Mouse (Mus musculus): ENCODE data around the gene Rcor3.

Gene Rcor3

GRCm38 (mm10) chr1:192094451-192095170, 43.3 kb downstream of the Rcor3 start:
- DNase-seq (ENCODE audit: low read depth, low spot score) = peak; percentile 82

- DNase-seq (ENCODE audit: low read depth, low spot score) = peak; percentile 89
These were observed 44.8 kb downstream of the Rcor3 start for GRCm38 (mm10) chr1:192092879-192093660.

GRCm38 (mm10) chr1:192091806-192092772, 45.8 kb downstream of the Rcor3 start, which contains the start of gene Traf5:
Gene Traf5 (minus strand): TSS chr1:192092559.
- DNase-seq (ENCODE audit: low read depth, low spot score) = peak; percentile 91

- no peak for DNase-seq (ENCODE audit: low read depth, low spot score)
These were observed 46.9 kb downstream of the Rcor3 start for GRCm38 (mm10) chr1:192090689-192091567.

- DNase-seq (ENCODE audit: low read depth, low spot score) = no peak
These were observed 47.6 kb downstream of the Rcor3 start for GRCm38 (mm10) chr1:192090281-192090680.

GRCm38 (mm10) chr1:192089208-192090166, 48.4 kb downstream of the Rcor3 start:
- no peak for DNase-seq (ENCODE audit: low read depth, low spot score)

- DNase-seq (ENCODE audit: low read depth, low spot score) = no peak
These were observed 49.9 kb downstream of the Rcor3 start for GRCm38 (mm10) chr1:192088011-192088410.

GRCm38 (mm10) chr1:192087098-192087497, 50.8 kb downstream of the Rcor3 start:
- DNase-seq (ENCODE audit: low read depth, low spot score) = no peak

GRCm38 (mm10) chr1:192086279-192087037, 51.4 kb downstream of the Rcor3 start:
- no peak for DNase-seq (ENCODE audit: low read depth, low spot score)

- DNase-seq (ENCODE audit: low read depth, low spot score) = no peak
These were observed 52.6 kb downstream of the Rcor3 start for GRCm38 (mm10) chr1:192085218-192085617.

GRCm38 (mm10) chr1:192082646-192083045, 55.2 kb downstream of the Rcor3 start:
- no peak for DNase-seq (ENCODE audit: low read depth, low spot score)

- DNase-seq (ENCODE audit: low read depth, low spot score) = no peak
These were observed 56.7 kb downstream of the Rcor3 start for GRCm38 (mm10) chr1:192081129-192081528.

- DNase-seq (ENCODE audit: low read depth, low spot score) = no peak
These were observed 58.7 kb downstream of the Rcor3 start for GRCm38 (mm10) chr1:192079121-192079520.

- no peak for DNase-seq (ENCODE audit: low read depth, low spot score)
These were observed 59.5 kb downstream of the Rcor3 start for GRCm38 (mm10) chr1:192078406-192078805.

GRCm38 (mm10) chr1:192076796-192077535, 60.9 kb downstream of the Rcor3 start:
- DNase-seq (ENCODE audit: low read depth, low spot score) = no peak

GRCm38 (mm10) chr1:192076101-192076500, 61.8 kb downstream of the Rcor3 start:
- DNase-seq (ENCODE audit: low read depth, low spot score) = no peak

- DNase-seq (ENCODE audit: low read depth, low spot score) = no peak
These were observed 63.0 kb downstream of the Rcor3 start for GRCm38 (mm10) chr1:192074824-192075223.

- DNase-seq (ENCODE audit: low read depth, low spot score) = no peak
These were observed 65.4 kb downstream of the Rcor3 start for GRCm38 (mm10) chr1:192072426-192072825.
